Mouse (Mus musculus) ES-Bruce4 (cell line): ENCODE measurements around the gene Kptn.

Experiments used
- CTCF ChIP-seq: IDR thresholded peaks from one replicate; pipeline ENCODE4 v1.8.1; 2011; ENCODE audit warnings: low read depth, low read length
- EP300 ChIP-seq: IDR thresholded peaks from 2 replicates; pipeline ENCODE4 v1.6.1; 2011; ENCODE audit warnings: low read depth, low read length; ENCODE audit not compliant: insufficient read depth
- POLR2A ChIP-seq: IDR thresholded peaks from one replicate; pipeline ENCODE4 v1.8.1; 2011; ENCODE audit warnings: low read length; ENCODE audit not compliant: insufficient read depth

- TF ChIP-seq CTCF (no peak), POLR2A (no peak), EP300 (no peak)
These were observed 41.0 kb downstream of the Kptn start for GRCm38 (mm10) chr7:16160702-16161101.
